Mouse (Mus musculus) intestine, postnatal 0 days (tissue): ENCODE data around the gene Tbccd1. TPM values are rescaled to one million over a fixed set of nuclear protein-coding genes. Genes with fewer than 3 reads are reported as not detected.

Source experiments
- ATAC-seq: fragments of 200-750 bp; cut with Nextera tagmentation; 2 replicates; pipeline ENCODE4 v1.8.0; 2017; ENCODE audit warnings: mild to moderate bottlenecking, moderate TSS enrichment, moderate library complexity
- H3K27ac ChIP-seq: fragments of 300-500 bp; sonication (generic); 2 replicates; pipeline ENCODE4 v1.5.1; 2014; ENCODE audit warnings: mild to moderate bottlenecking, low read depth, low read length, moderate library complexity
- H3K27me3 ChIP-seq: fragments of 300-500 bp; sonication (generic); replicated peaks from 2 replicates; pipeline ENCODE4 v1.6.1; 2014; ENCODE audit warnings: low read length, mixed read lengths; ENCODE audit not compliant: control insufficient read depth, insufficient read depth
- H3K36me3 ChIP-seq: fragments of 300-500 bp; sonication (generic); 2 replicates; pipeline ENCODE4 v1.6.1; 2014; ENCODE audit warnings: mild to moderate bottlenecking, moderate library complexity; ENCODE audit not compliant: control insufficient read depth, insufficient read depth
- H3K4me1 ChIP-seq: fragments of 300-500 bp; sonication (generic); replicated peaks from 2 replicates; pipeline ENCODE4 v1.6.1; 2014; ENCODE audit warnings: antibody characterized with exemption, low read length, mixed read lengths; ENCODE audit not compliant: control insufficient read depth, insufficient read depth
- H3K4me2 ChIP-seq: fragments of 300-500 bp; sonication (generic); replicated peaks from 2 replicates; pipeline ENCODE4 v1.6.1; 2014; ENCODE audit warnings: low read depth, mild to moderate bottlenecking, moderate library complexity
- H3K4me3 ChIP-seq: fragments of 300-500 bp; sonication (generic); 2 replicates; pipeline ENCODE4 v1.5.1; 2014; ENCODE audit warnings: low read depth, low read length
- H3K9ac ChIP-seq: fragments of 300-500 bp; sonication (generic); 2 replicates; pipeline ENCODE4 v1.6.1; 2014; ENCODE audit warnings: mild to moderate bottlenecking, low read depth, low read length
- H3K9me3 ChIP-seq: fragments of 300-500 bp; sonication (generic); 2 replicates; pipeline ENCODE4 v1.6.1; 2016; ENCODE audit warnings: mixed run types; ENCODE audit not compliant: control insufficient read depth
- CTCF ChIP-seq: sonication (generic); IDR thresholded peaks from 2 replicates; pipeline ENCODE4 v1.5.1; 2016; ENCODE audit warnings: low read depth, mild to moderate bottlenecking, control low read depth, antibody characterized with exemption, moderate library complexity
- WGBS: fragments of 180-500 bp; shearing (Covaris S2); extraction: QIAGEN DNeasy Blood & Tissue Kit; methylation state at CpG from one replicate; pipeline ENCODE4 v1.1.7; 2014; 5-methylcytosine and 5-hydroxymethylcytosine counted together
- polyA plus RNA-seq: library from polyadenylated mRNA; unstranded; fragments of >200 nt; fragmentation: Nextera tagmentation; extraction: Ambion mirVana; gene quantifications from 2 replicates; pipeline ENCODE4 v1.2.1, GENCODE M21; 2015

Tbccd1 gene
- polyA plus RNA-seq, 1 experiment from 2014 or later: 14.0 TPM

- H3K4me1 ChIP-seq: no peaks in the 10 kb centered on the region
- ATAC-seq: 0 out of 2 replicates have a peak, but pooled peaks have one; percentile 22
- no peak overlapping the region for H3K9ac ChIP-seq
- no peak overlapping the region for H3K4me3 ChIP-seq
- peak; percentile 17; the same call in 1 of the 2 replicates for TF ChIP-seq CTCF
- no peak overlapping the region for H3K4me2 ChIP-seq
- H3K27me3 ChIP-seq: no peaks in the 10 kb centered on the region
- H3K36me3 ChIP-seq: peaks cover 20% of the 10 kb centered on the region
- H3K9me3 ChIP-seq: no peaks in the 10 kb centered on the region
- H3K27ac ChIP-seq: no peak overlapping the region; the same call in 1 of the 2 replicates
- WGBS: 76% methylated on average over 3 of the region's 3 CpGs
These were observed 24.4 kb downstream of the Tbccd1 start for GRCm38 (mm10) chr16:22832932-22833525.

DNA sequence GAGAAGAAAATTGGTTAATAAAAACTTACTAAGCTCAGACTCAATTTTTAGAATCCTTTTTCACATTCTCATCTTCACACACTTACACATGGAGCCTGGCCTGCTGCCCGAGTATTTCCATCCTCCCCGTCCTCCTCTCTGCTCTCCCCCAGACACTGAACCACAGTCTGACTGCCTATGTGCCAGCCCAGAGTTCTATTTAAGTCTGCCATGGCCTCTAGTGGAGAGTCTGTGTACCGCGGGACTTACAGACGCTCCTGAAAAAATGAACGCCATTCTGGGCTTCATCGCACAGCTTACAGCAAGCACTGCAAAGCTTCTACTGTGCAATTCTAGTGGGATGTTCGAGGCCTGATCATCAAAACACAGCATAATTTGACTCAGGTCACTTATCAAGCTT is 36.7 kb downstream of the Tbccd1 start:
- ATAC-seq: no peak
- Histone ChIP-seq H3K27ac (no peak overlapping the region), H3K9me3 (no peaks in the 10 kb centered on the region), H3K27me3 (no peaks in the 10 kb centered on the region), H3K4me3 (no peak overlapping the region), H3K4me2 (no peak overlapping the region), H3K36me3 (peaks cover 18% of the 10 kb centered on the region), H3K9ac (no peak overlapping the region), H3K4me1 (no peaks in the 10 kb centered on the region)
- TF ChIP-seq CTCF: peak; percentile 66
- WGBS: 54% methylated on average over 8 of the region's 8 CpGs

DNA sequence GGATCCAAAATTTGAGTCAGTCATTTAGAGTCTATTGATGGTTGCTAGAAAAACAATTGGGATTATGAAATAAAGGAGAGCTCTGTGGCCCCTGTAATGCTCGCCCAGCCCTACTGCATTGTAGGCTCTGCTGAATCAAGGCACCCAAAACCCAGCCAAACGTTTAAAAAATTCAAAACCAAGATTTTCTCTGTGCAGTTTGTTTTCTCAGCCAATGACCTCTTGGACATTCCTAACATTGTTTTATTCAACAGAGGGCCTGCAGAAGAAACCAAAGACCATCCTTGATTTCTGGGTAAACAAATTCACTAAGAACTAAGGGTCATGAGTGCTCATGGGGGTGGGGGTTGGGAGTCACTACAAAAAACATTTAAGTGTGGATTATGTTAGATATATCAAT is 46.0 kb downstream of the Tbccd1 start, which contains the start of gene Crygs:
Crygs (minus strand) TSS at position 101 of the 400 bp plus-strand sequence.
- WGBS: 58% methylated on average over 2 of the region's 2 CpGs
- no peak for ATAC-seq
- no peak for TF ChIP-seq CTCF
- no peak within 1 kb of the TSS for H3K9ac ChIP-seq
- H3K4me3 ChIP-seq: no peak within 1 kb of the TSS
- peaks cover 16% of the 10 kb centered on the region for H3K36me3 ChIP-seq
- H3K4me1 ChIP-seq: no peaks in the 10 kb centered on the region
- H3K9me3 ChIP-seq: no peaks in the 10 kb centered on the region
- no peaks in the 10 kb centered on the region for H3K27me3 ChIP-seq
- no peak within 1 kb of the TSS for H3K27ac ChIP-seq
- no peak within 1 kb of the TSS for H3K4me2 ChIP-seq

- no peaks in the 10 kb centered on the region for H3K9me3 ChIP-seq
- H3K36me3 ChIP-seq: no peaks in the 10 kb centered on the region
- H3K27ac ChIP-seq: no peak overlapping the region
- no peak overlapping the region for H3K9ac ChIP-seq
- 13% methylated on average over 17 of the region's 17 CpGs for WGBS
- no peaks in the 10 kb centered on the region for H3K4me1 ChIP-seq
- H3K4me2 ChIP-seq: peak overlapping the region; percentile 37; the same call in 1 of the 2 replicates
- H3K27me3 ChIP-seq: no peaks in the 10 kb centered on the region
- H3K4me3 ChIP-seq: no peak overlapping the region
- no peak for ATAC-seq
- peak; percentile 78 for TF ChIP-seq CTCF
These were observed 49.9 kb downstream of the Tbccd1 start for GRCm38 (mm10) chr16:22807468-22808070.

- Histone ChIP-seq H3K36me3 (no peaks in the 10 kb centered on the region), H3K4me1 (no peaks in the 10 kb centered on the region), H3K4me3 (no peak overlapping the region), H3K9ac (no peak overlapping the region), H3K27ac (no peak overlapping the region), H3K27me3 (no peaks in the 10 kb centered on the region), H3K9me3 (no peaks in the 10 kb centered on the region), H3K4me2 (no peak overlapping the region)
- ATAC-seq: no peak
- TF ChIP-seq CTCF: no peak
- 82% methylated on average over 7 of the region's 7 CpGs for WGBS
These were observed 54.7 kb downstream of the Tbccd1 start for GRCm38 (mm10) chr16:22802786-22803185.

DNA sequence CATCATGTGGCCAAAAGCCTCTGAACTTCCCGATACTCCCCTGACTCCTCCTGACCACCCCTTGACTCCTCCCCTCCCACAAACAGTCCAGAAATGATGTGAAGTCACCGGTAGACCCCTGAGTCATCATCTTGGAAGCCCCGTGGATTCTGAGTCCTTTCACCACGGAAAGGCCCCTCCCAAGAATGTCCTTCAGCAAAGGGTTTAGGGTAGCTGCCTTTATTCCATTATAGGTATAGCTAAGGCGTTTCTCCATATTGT is 56.7 kb downstream of the Tbccd1 start:
- Histone ChIP-seq H3K27me3 (no peaks in the 10 kb centered on the region), H3K4me2 (no peak overlapping the region), H3K9ac (no peak overlapping the region), H3K4me3 (no peak overlapping the region), H3K36me3 (no peaks in the 10 kb centered on the region), H3K9me3 (no peaks in the 10 kb centered on the region), H3K4me1 (no peaks in the 10 kb centered on the region), H3K27ac (no peak overlapping the region)
- no peak for ATAC-seq
- TF ChIP-seq CTCF: no peak
- 65% methylated on average over 5 of the region's 5 CpGs for WGBS
